ENCODE assay signal across 8 mouse cellular contexts in the genomic region with DNA sequence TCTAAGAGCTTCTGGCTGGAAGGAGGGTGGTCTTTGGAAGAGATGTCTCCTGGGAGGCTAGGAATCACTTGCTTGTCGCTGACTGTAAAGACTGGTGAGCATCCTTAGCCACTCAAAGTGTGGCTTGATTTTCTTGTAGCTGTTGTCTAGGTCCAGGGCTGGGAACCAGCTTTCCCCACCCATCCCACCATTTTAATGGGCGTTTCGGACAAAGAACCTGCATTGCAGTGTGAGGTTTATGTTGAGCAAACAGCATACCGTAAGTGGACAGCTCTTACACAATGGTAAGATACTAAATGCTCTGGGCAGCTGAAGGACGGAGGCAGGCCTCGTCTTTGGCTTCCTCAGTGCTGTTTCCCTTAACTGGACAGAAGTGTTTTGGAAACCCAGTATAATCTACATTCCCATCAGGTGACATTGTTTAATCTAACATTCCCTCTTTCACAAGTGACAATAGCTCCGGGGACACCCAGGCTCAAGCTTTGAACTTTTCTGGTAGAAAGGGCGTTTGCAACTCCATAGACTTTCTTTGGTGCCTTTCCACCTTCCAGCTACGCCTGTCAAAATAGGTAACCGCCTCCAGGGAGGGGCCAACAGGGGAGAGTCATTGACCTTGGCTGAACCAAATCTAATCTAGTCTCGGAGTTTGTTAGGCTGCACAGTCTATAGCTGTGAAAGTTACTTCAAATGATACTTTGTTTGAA. TPM values are rescaled to one million over a fixed set of nuclear protein-coding genes. Genes with fewer than 3 reads are reported as not detected.
DNase-seq lines count a peak whose midpoint lies in the region; ATAC-seq and TF ChIP-seq lines count a peak whose summit lies in the region.

No protein-coding gene starts in this region.

- H3K4me3 ChIP-seq in heart, adult 2 months: peak overlapping the region; percentile 57
- peak overlapping the region; percentile 86 for H3K4me3 ChIP-seq in stomach, embryonic 16.5 days (replicated peaks; ENCODE audit: low read length)

- H3K27me3 ChIP-seq in heart, adult 2 months (ENCODE audit: control insufficient read depth, insufficient read depth, low read length): no peaks in the 10 kb centered on the region
- no peaks in the 10 kb centered on the region for H3K27me3 ChIP-seq in stomach, embryonic 16.5 days (ENCODE audit: control insufficient read depth, insufficient read depth, low read length)

- TF ChIP-seq EP300 in heart, adult 2 months (IDR thresholded peaks at IDR 0.05; ENCODE audit: insufficient read depth, low read depth, low read length): no peak; the same call in 1 of the 2 replicates

- peaks cover 12% of the 10 kb centered on the region for H3K4me1 ChIP-seq in heart, adult 2 months (ENCODE audit: control insufficient read depth, insufficient read depth, low read length)
- peaks cover 16% of the 10 kb centered on the region for H3K4me1 ChIP-seq in stomach, embryonic 16.5 days (ENCODE audit: control insufficient read depth, insufficient read depth, low read length)

- no peak for TF ChIP-seq CTCF in brain, embryonic 14.5 days (IDR thresholded peaks at IDR 0.05; ENCODE audit: borderline replicate concordance, extremely low read depth, insufficient read depth, insufficient read length)
- no peak for TF ChIP-seq CTCF in heart, adult 2 months (IDR thresholded peaks at IDR 0.05)

- intact Hi-C loops in heart, adult 2 months (cut with DNase I): loop anchor here (5.0 to 10.0 kb wide), 8 partner anchors 67 to 1420 kb away; no protein-coding TSS in a partner anchor

- peak overlapping the region; percentile 71 for H3K4me2 ChIP-seq in stomach, embryonic 16.5 days (ENCODE audit: low read depth, low read length)

- TF ChIP-seq POLR2A in brain, embryonic 14.5 days (IDR thresholded peaks at IDR 0.05; ENCODE audit: borderline replicate concordance, extremely low read depth, insufficient read depth, insufficient read length, poor library complexity, severe bottlenecking): no peak
- TF ChIP-seq POLR2A in heart, adult 2 months (IDR thresholded peaks at IDR 0.05; ENCODE audit: insufficient read depth, low read depth, low read length): peak; percentile 60

- no peak for ATAC-seq in stomach, embryonic 16.5 days (ENCODE audit: insufficient read depth, low FRiP score)

- no peaks in the 10 kb centered on the region; the same call in 1 of the 2 replicates for H3K36me3 ChIP-seq in heart, adult 2 months (ENCODE audit: control insufficient read depth, insufficient read depth, low read length)
- H3K36me3 ChIP-seq in stomach, embryonic 16.5 days (ENCODE audit: control insufficient read depth, insufficient read depth, low read length): no peaks in the 10 kb centered on the region

- DNase-seq in adrenal gland, adult (ENCODE audit: inconsistent age in 2 of 2, low spot score in 1 of 2): peak; percentile 27 to 80
- no peak for DNase-seq in adrenal gland, postnatal 4 days (ENCODE audit: low spot score in 2 of 2)
- peak; percentile 23 for DNase-seq in brain, embryonic 14.5 days (ENCODE audit: low read depth)
- DNase-seq in heart, adult 2 months: peak in 1 of 2 experiments; percentile 58
- DNase-seq in kidney, adult 9 months: peak; percentile 77
- peak; percentile 59 for DNase-seq in lung, postnatal 10 days
- DNase-seq in cerebellum, postnatal 36 days: no peak

- H3K9me3 ChIP-seq in stomach, embryonic 16.5 days (replicated peaks; ENCODE audit: control insufficient read depth, low read length): no peaks in the 10 kb centered on the region

- peak overlapping the region; percentile 30 for H3K9ac ChIP-seq in heart, adult 2 months (ENCODE audit: low read depth, low read length)
- H3K9ac ChIP-seq in stomach, embryonic 16.5 days (ENCODE audit: low read length): no peak overlapping the region

- 39% methylated on average over 11 of the region's 11 CpGs for WGBS in heart, adult 2 months
- WGBS in stomach, embryonic 16.5 days: 32% methylated on average over 11 of the region's 11 CpGs

- H3K27ac ChIP-seq in heart, adult 2 months: peak overlapping the region; percentile 97
- H3K27ac ChIP-seq in stomach, embryonic 16.5 days (ENCODE audit: low read length): no peak overlapping the region

- peaks cover 3% of the 10 kb centered on the region; the same call in 1 of the 2 replicates for H3K79me2 ChIP-seq in heart, adult 2 months (replicated peaks; ENCODE audit: control insufficient read depth, insufficient read depth, low read length)

RNA-seq across cellular contexts. Expression of gene Tbl1xr1, which starts 1.7 kb away (rescaled TPM):
- total RNA-seq in adrenal gland, postnatal 4 days (2021): 10 to 100 TPM; 73.7 to 99.3 TPM
- polyA plus RNA-seq in brain, embryonic 14.5 days (2012; rRNA removed): 22.6 and 36.1 TPM in 2 replicates
- total RNA-seq in heart, adult 2 months (2021): 10 to 100 TPM; 63.2 to 67.2 TPM
- 13.5 and 34.8 TPM in 2 replicates for polyA plus RNA-seq in heart, adult 2 months (2012; rRNA removed)
- 18.5 and 23.5 TPM in 2 replicates for polyA plus RNA-seq in stomach, embryonic 16.5 days (2015; fragmentation: Nextera tagmentation; extraction: Ambion mirVana)

Comparison
In these comparisons a context has a peak if more than half of its experiments do, and no peak if none do; other contexts are left out.
1. DNase-seq: peak in adrenal gland, adult (2 of 2), brain, embryonic 14.5 days (single experiment), kidney, adult 9 months (single experiment) and lung, postnatal 10 days (single experiment); none in adrenal gland, postnatal 4 days (0 of 2) and cerebellum, postnatal 36 days (0 of 2).